Mouse (Mus musculus) ovary, postnatal 14 days (tissue): Measurements from ENCODE around the gene Cd63.

ENCODE experiments used
- DNase-seq: peaks from one replicate; pipeline ENCODE4 v3.0.0; 2022; ENCODE audit warnings: low spot score

Cd63 gene

GRCm38 (mm10) chr10:128900698-128901097, at the start of gene Cd63:
TSS of gene Cd63 (plus strand) at chr10:128900989.
- no peak for DNase-seq

- DNase-seq: no peak
Measured at GRCm38 (mm10) chr10:128861176-128861575, 39.6 kb upstream of the Cd63 start.

GRCm38 (mm10) chr10:128866042-128866441, 34.7 kb upstream of the Cd63 start:
- DNase-seq: no peak

GRCm38 (mm10) chr10:128866518-128866917, 34.3 kb upstream of the Cd63 start:
- no peak for DNase-seq

GRCm38 (mm10) chr10:128870341-128870740, 30.4 kb upstream of the Cd63 start:
- no peak for DNase-seq

- no peak for DNase-seq
Measured at GRCm38 (mm10) chr10:128878291-128878690, 22.5 kb upstream of the Cd63 start.

GRCm38 (mm10) chr10:128878811-128879210, 22.0 kb upstream of the Cd63 start:
- no peak for DNase-seq

- no peak for DNase-seq
Measured at GRCm38 (mm10) chr10:128882067-128882466, 18.7 kb upstream of the Cd63 start.

- no peak for DNase-seq
Measured at GRCm38 (mm10) chr10:128888941-128889827, 11.6 kb upstream of the Cd63 start.

- DNase-seq: no peak
Measured at GRCm38 (mm10) chr10:128889846-128890245, 10.9 kb upstream of the Cd63 start.

- no peak for DNase-seq
Measured at GRCm38 (mm10) chr10:128890383-128891295, 10.2 kb upstream of the Cd63 start.

- DNase-seq: no peak
Measured at GRCm38 (mm10) chr10:128891296-128892094, 9.3 kb upstream of the Cd63 start, which contains the start of gene Gdf11. TSS of gene Gdf11 (minus strand) at chr10:128891718.

- no peak for DNase-seq
Measured at GRCm38 (mm10) chr10:128892246-128892645, 8.5 kb upstream of the Cd63 start.

GRCm38 (mm10) chr10:128895437-128895836, 5.4 kb upstream of the Cd63 start:
- peak; percentile 81 for DNase-seq

- DNase-seq: no peak
Measured at GRCm38 (mm10) chr10:128895952-128896693, 4.7 kb upstream of the Cd63 start.

- DNase-seq: no peak
Measured at GRCm38 (mm10) chr10:128896807-128897206, 4.0 kb upstream of the Cd63 start.

- DNase-seq: no peak
Measured at GRCm38 (mm10) chr10:128897501-128897900, 3.3 kb upstream of the Cd63 start.

GRCm38 (mm10) chr10:128899759-128900490, 864 bp upstream of the Cd63 start:
- DNase-seq: no peak

- DNase-seq: no peak
Measured at GRCm38 (mm10) chr10:128901409-128901808, 620 bp downstream of the Cd63 start.

GRCm38 (mm10) chr10:128902409-128902988, 1.7 kb downstream of the Cd63 start:
- DNase-seq: no peak
